Mouse (Mus musculus) forebrain, postnatal 0 days (tissue): ENCODE results near the gene Zfp462. TPM values are rescaled to one million over a fixed set of nuclear protein-coding genes. Genes with fewer than 3 reads are reported as not detected.
A peak's percentile ranks its signal among the peaks of the same experiment; 100 is the strongest.

Experiments used
- ATAC-seq: fragments of 200-750 bp; cut with Nextera tagmentation; 2 replicates; pipeline ENCODE4 v1.8.0; 2017; ENCODE audit warnings: mild to moderate bottlenecking, moderate library complexity
- DNase-seq: peaks from one replicate; pipeline ENCODE4 v3.0.0-alpha.2; 2015
- H3K27ac ChIP-seq: fragments of 300-500 bp; sonication (generic); 2 replicates; pipeline ENCODE4 v1.5.1; 2014; ENCODE audit warnings: low read depth, mild to moderate bottlenecking, antibody characterized with exemption, low read length, moderate library complexity, mixed read lengths
- H3K27me3 ChIP-seq: fragments of 300-500 bp; sonication (generic); 2 replicates; pipeline ENCODE4 v1.6.1; 2014; ENCODE audit warnings: mild to moderate bottlenecking, low read length, mixed read lengths; ENCODE audit not compliant: insufficient read depth
- H3K36me3 ChIP-seq: fragments of 300-500 bp; sonication (generic); 2 replicates; pipeline ENCODE4 v1.6.1; 2014; ENCODE audit warnings: mild to moderate bottlenecking, moderate library complexity; ENCODE audit not compliant: insufficient read depth
- H3K4me1 ChIP-seq: fragments of 300-500 bp; sonication (generic); 2 replicates; pipeline ENCODE4 v1.6.1; 2014; ENCODE audit warnings: antibody characterized with exemption; ENCODE audit not compliant: insufficient read depth
- H3K4me2 ChIP-seq: fragments of 300-500 bp; sonication (generic); 2 replicates; pipeline ENCODE4 v1.6.1; 2014; ENCODE audit warnings: low read depth, mild to moderate bottlenecking, moderate library complexity
- H3K4me3 ChIP-seq: fragments of 300-500 bp; sonication (generic); 2 replicates; pipeline ENCODE4 v1.5.1; 2014; ENCODE audit warnings: low read depth, low read length, mixed read lengths
- H3K9ac ChIP-seq: fragments of 300-500 bp; sonication (generic); 2 replicates; pipeline ENCODE4 v1.6.1; 2014; ENCODE audit warnings: mild to moderate bottlenecking
- H3K9me3 ChIP-seq: fragments of 300-500 bp; sonication (generic); 2 replicates; pipeline ENCODE4 v1.6.1; 2016; ENCODE audit warnings: low read length
- CTCF ChIP-seq: sonication (generic); IDR thresholded peaks from 2 replicates; pipeline ENCODE4 v1.5.1; 2016; ENCODE audit warnings: antibody characterized with exemption, control low read depth, low read depth
- WGBS: fragments of 180-500 bp; shearing (Covaris S2); extraction: QIAGEN DNeasy Blood & Tissue Kit; methylation state at CpG from one replicate; pipeline ENCODE4 v1.1.7; 2014; 5-methylcytosine and 5-hydroxymethylcytosine counted together
- polyA plus RNA-seq: library from polyadenylated mRNA; unstranded; fragments of >200 nt; fragmentation: Nextera tagmentation; extraction: Ambion mirVana; gene quantifications from 2 replicates; pipeline ENCODE4 v1.2.1, GENCODE M21; 2015
- total RNA-seq: library from RNA; depleted of rRNA; stranded (reverse); fragments of >200 nt; gene quantifications from 2 replicates; pipeline ENCODE4 v1.2.3, GENCODE M21; 2014

The Zfp462 gene
- total and polyA plus RNA-seq, 2 experiments from 2014 or later, result 6.2 to 48.4 TPM

DNA sequence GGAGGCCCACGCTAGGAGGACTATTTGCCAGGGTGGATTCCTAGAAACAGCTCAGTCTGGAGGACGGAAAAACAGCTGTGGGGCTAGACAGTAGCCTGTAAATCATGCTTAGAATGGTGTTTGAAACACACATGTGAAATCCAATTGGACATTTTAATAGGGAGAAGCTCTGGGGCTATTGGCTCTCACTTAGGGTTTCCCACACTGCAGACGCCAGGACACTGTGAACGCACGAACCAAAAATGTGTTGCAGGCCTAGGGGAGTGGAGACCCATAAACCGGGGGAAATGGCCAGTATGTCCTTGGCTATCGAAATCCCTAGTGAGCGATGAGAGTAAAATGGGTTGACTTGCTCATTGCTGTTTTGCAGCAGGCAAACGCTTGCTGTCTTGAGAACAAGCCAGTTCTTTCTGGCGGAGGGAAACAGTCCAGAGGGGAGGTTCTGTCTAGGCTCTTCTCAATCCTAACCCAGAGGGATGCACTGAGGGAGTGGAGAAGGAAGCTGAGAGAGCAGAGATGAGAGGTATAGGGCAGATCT lies 81.3 kb downstream of the Zfp462 start:
- no peak overlapping the region for H3K27ac ChIP-seq
- H3K36me3 ChIP-seq, result peaks cover 26% of the 10 kb centered on the region
- H3K9me3 ChIP-seq, result no peaks in the 10 kb centered on the region
- DNase-seq (no peak), ATAC-seq (no peak)
- H3K27me3 ChIP-seq, result no peaks in the 10 kb centered on the region
- H3K4me1 ChIP-seq, result no peaks in the 10 kb centered on the region
- no peak overlapping the region for H3K9ac ChIP-seq
- no peak overlapping the region for H3K4me2 ChIP-seq
- no peak overlapping the region for H3K4me3 ChIP-seq
- WGBS, result 72% methylated on average over 10 of the region's 10 CpGs
- TF ChIP-seq CTCF, result no peak

DNA sequence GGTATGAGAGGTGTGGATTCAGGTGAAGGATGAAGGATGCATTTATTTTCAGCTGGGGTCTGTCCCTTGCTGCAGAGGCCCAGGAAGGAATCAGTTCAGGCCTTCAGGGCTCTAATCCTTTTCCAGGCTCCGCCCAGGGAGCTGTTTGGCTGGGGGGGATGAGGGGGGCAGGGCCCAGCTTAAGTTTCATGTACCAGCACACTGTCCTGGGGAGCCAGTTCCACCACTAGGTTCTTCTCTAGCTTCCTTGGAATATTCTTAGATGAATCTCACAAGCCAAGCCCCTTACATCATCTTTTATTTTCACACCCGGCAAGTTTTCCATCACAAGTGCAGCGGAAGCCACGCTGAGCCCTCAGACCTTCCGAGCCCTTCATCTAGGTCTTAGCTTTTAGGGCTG lies 85.6 kb downstream of the Zfp462 start:
- Histone ChIP-seq H3K9ac (no peak overlapping the region), H3K27ac (no peak overlapping the region), H3K4me1 (no peaks in the 10 kb centered on the region), H3K4me2 (no peak overlapping the region), H3K9me3 (no peaks in the 10 kb centered on the region), H3K36me3 (0 out of 2 replicates have a peak, but pooled peaks cover 3% of the 10 kb centered on the region), H3K4me3 (no peak overlapping the region), H3K27me3 (no peaks in the 10 kb centered on the region)
- no peak for TF ChIP-seq CTCF
- no peak for DNase-seq
- 70% methylated on average over 5 of the region's 5 CpGs for WGBS
- no peak for ATAC-seq

DNA sequence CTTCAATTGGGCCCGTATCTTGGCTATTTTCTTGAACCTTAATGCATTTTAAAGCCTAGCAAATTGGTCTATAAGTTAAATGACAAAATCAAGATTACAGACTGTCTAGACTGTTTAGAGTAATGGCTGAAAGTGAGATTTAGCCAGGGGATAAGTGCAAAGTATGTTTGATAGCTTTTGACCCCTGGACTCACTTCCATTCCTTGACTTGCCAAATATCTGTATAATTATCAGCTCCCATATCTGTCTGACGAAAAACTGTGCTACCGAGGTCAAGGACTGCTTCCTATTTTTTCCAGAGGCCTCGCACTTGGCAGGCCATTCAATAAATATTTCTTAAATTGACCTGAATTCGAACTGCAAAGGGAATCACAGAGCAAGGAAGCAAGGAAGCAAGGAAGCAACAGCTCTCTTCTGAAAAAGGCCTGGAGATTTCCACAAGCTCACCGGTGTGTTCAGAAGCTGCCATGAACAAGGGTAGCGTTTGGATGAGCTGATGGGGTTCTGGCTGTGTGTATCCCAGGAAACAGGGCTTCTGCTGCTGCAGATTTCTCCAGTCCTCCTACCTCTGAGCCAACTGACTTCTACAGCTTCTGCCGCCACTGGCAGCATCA lies 87.6 kb downstream of the Zfp462 start:
- Histone ChIP-seq H3K4me2 (no peak overlapping the region), H3K27ac (no peak overlapping the region), H3K4me3 (no peak overlapping the region), H3K9ac (no peak overlapping the region), H3K4me1 (no peaks in the 10 kb centered on the region), H3K9me3 (no peaks in the 10 kb centered on the region), H3K27me3 (no peaks in the 10 kb centered on the region), H3K36me3 (0 out of 2 replicates have a peak, but pooled peaks cover 4% of the 10 kb centered on the region)
- no peak for TF ChIP-seq CTCF
- WGBS, result 77% methylated on average over 8 of the region's 8 CpGs
- DNase-seq (peak; percentile 28), ATAC-seq (no peak; the same call in 1 of the 2 replicates)

DNA sequence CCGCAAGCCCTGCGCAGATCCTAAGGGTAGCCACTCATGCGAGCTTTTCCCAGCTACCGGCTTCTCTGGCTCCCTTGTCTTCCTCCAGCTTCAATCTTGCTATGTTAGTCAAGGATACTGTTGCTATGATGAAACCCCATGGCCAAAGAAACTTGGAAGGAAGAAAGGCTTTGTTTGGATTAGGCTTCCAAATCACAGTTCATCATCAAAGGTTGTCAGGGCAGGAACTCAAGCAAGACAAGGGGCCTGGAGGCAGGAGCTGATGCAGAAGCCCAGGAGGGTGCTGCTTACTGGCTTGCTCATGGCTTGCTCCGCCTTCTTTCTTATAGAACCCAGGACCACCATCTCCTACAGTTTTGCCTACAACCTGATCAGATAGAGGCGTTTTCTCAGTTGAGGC lies 88.6 kb downstream of the Zfp462 start:
- DNase-seq (no peak), ATAC-seq (no peak)
- no peak overlapping the region for H3K4me2 ChIP-seq
- no peak for TF ChIP-seq CTCF
- H3K27ac ChIP-seq, result no peak overlapping the region
- H3K9me3 ChIP-seq, result no peaks in the 10 kb centered on the region
- no peaks in the 10 kb centered on the region for H3K27me3 ChIP-seq
- H3K4me1 ChIP-seq, result no peaks in the 10 kb centered on the region
- no peak overlapping the region for H3K9ac ChIP-seq
- no peak overlapping the region for H3K4me3 ChIP-seq
- WGBS, result 87% methylated on average over 6 of the region's 6 CpGs
- 0 out of 2 replicates have a peak, but pooled peaks cover 7% of the 10 kb centered on the region for H3K36me3 ChIP-seq

DNA sequence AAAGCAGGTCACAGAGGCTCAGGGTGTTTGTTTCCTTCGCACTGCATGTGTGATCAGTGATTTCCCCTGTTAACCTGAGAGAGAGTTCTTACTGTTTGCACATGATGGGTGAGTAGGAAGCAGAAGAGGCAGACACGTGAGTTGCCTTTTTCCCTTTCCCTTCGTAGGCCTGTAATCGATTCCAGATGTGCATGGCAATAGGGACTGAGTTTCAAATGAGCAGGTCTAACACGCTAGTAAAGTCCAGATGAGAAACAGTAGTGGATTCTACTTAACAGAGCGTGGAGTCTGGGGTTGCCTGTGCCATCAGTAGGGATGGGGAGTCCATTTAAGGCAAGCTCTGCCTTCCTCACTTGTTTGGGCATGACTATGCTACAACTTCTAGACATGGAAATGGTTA lies 93.3 kb downstream of the Zfp462 start:
- WGBS, result 93% methylated on average over 6 of the region's 6 CpGs
- TF ChIP-seq CTCF, result no peak
- ATAC-seq (no peak), DNase-seq (no peak)
- Histone ChIP-seq H3K4me2 (no peak overlapping the region), H3K9ac (no peak overlapping the region), H3K27me3 (no peaks in the 10 kb centered on the region), H3K9me3 (no peaks in the 10 kb centered on the region), H3K4me1 (0 out of 2 replicates have a peak, but pooled peaks cover 4% of the 10 kb centered on the region), H3K36me3 (peaks cover 14% of the 10 kb centered on the region; the same call in 1 of the 2 replicates), H3K27ac (no peak overlapping the region), H3K4me3 (no peak overlapping the region)

DNA sequence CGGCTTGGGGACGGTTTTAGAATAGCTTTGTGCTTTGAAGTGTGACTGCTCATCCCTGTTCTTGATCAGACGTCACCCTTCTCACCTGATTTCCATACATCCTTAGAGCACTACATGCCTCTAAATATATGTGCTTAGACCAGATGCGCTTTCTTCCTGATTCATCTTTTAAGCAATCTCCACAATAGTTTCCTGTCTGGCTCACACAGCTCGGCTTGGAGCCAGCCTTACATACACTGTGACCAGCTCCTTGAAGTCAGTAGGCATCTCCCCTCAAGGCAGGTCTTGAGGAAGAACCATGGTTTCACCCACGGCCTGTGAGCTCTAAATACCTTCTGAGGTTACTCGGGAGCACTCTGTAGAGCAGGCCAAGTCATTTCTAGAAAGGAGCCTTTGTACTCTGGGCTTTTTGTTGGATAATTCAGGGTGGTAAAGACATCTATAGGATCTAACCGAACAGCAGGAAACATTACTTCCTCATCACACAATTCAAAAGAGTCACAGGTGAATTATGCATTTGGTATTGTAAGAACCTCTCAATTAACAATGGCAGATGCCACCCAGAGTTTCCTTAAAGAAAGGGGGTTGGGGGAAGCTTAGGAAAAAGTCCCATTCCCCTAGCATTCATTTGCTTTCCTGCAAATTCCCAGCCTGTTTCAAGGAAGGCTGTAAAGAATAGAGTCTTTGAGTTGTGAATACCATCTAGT lies 95.6 kb downstream of the Zfp462 start:
- peaks cover 11% of the 10 kb centered on the region; the same call in 1 of the 2 replicates for H3K36me3 ChIP-seq
- no peak overlapping the region for H3K9ac ChIP-seq
- no peak overlapping the region for H3K27ac ChIP-seq
- 49% methylated on average over 8 of the region's 8 CpGs for WGBS
- no peak; the same call in 1 of the 2 replicates for ATAC-seq
- DNase-seq, result no peak
- no peaks in the 10 kb centered on the region for H3K27me3 ChIP-seq
- H3K4me1 ChIP-seq, result 0 out of 2 replicates have a peak, but pooled peaks cover 4% of the 10 kb centered on the region
- no peak overlapping the region for H3K4me2 ChIP-seq
- H3K9me3 ChIP-seq, result no peaks in the 10 kb centered on the region
- H3K4me3 ChIP-seq, result no peak overlapping the region
- TF ChIP-seq CTCF, result no peak
